ENCODE assay signal across 1 mouse cellular context in genomic region chr2:91087453-91087852, GRCm38 (mm10).
TF ChIP-seq lines count a peak whose summit lies in the region.

No protein-coding gene starts in this region.

TF ChIP-seq in MEL, 35 proteins besides CTCF, POLR2A, EP300 and RAD21:
- TF ChIP-seq MXI1 (IDR thresholded peaks at IDR 0.05; ENCODE audit: low read depth, low read length) = no peak
- TF ChIP-seq GATA1 (IDR thresholded peaks at IDR 0.05; ENCODE audit: low read depth, low read length) = no peak
- TF ChIP-seq KAT2A (conservative IDR thresholded peaks at IDR 0.05; ENCODE audit: low read depth, low read length) = no peak
- no peak for TF ChIP-seq USF1 (IDR thresholded peaks at IDR 0.05; ENCODE audit: low read depth, low read length)
- no peak for TF ChIP-seq SIN3A (IDR thresholded peaks at IDR 0.05; ENCODE audit: low read length)
- no peak for TF ChIP-seq TAL1 (IDR thresholded peaks at IDR 0.05; ENCODE audit: low read length)
- no peak for TF ChIP-seq CHD1 (IDR thresholded peaks at IDR 0.05; ENCODE audit: low read depth, low read length)
- no peak; the same call in 1 of the 2 replicates for TF ChIP-seq NELFE (IDR thresholded peaks at IDR 0.05; ENCODE audit: low read depth, low read length)
- TF ChIP-seq MAFK (IDR thresholded peaks at IDR 0.05; ENCODE audit: borderline replicate concordance, low read depth, low read length) = no peak
- no peak for TF ChIP-seq POLR2AphosphoS2 (IDR thresholded peaks at IDR 0.05; ENCODE audit: low read length)
- no peak for TF ChIP-seq ELF1 (IDR thresholded peaks at IDR 0.05; ENCODE audit: low read depth, low read length)
- no peak for TF ChIP-seq HCFC1 (IDR thresholded peaks at IDR 0.05; ENCODE audit: low read depth, low read length)
